Mouse (Mus musculus): ENCODE measurements at regions not wholly inside any gene's neighbourhood (a gene's known extent, or its start where the extent isn't known, plus 50 kb on each side); places are given as distances from the start of the nearest gene placed in this dataset.

- in situ Hi-C loops (cut with MboI; ENCODE audit: low pct_ligation_motif_present, low pct_unique_long_range_greater_than_20kb, low sequenced_read_pairs) (no loop called here), dilution Hi-C loops (cut with MboI; ENCODE audit: extremely low pct_ligation_motif_present, extremely low pct_unique_long_range_greater_than_20kb, low sequenced_read_pairs) (no loop called here)
- TF ChIP-seq TBP (conservative IDR thresholded peaks at IDR 0.05; ENCODE audit: low read depth, low read length) (no peak), ETS1 (conservative IDR thresholded peaks at IDR 0.05; ENCODE audit: low read depth, low read length) (no peak), UBTF (IDR thresholded peaks at IDR 0.05; ENCODE audit: low read depth, low read length) (no peak), NELFE (IDR thresholded peaks at IDR 0.05; ENCODE audit: low read depth, low read length) (no peak), GABPA (IDR thresholded peaks at IDR 0.05; ENCODE audit: insufficient replicate concordance, low read depth, low read length) (no peak), ELF1 (IDR thresholded peaks at IDR 0.05; ENCODE audit: low read depth, low read length) (no peak), MXI1 (IDR thresholded peaks at IDR 0.05; ENCODE audit: low read depth, low read length) (no peak), POLR2AphosphoS2 (IDR thresholded peaks at IDR 0.05; ENCODE audit: low read depth, low read length) (no peak), EP300 (IDR thresholded peaks at IDR 0.05; ENCODE audit: low read length) (no peak), MYC (IDR thresholded peaks at IDR 0.05; ENCODE audit: low read depth, low read length) (no peak), BHLHE40 (IDR thresholded peaks at IDR 0.05; ENCODE audit: low read depth, low read length) (no peak), CHD1 (IDR thresholded peaks at IDR 0.05; ENCODE audit: low read depth, low read length) (no peak), USF1 (IDR thresholded peaks at IDR 0.05; ENCODE audit: low read depth, low read length) (no peak), HCFC1 (IDR thresholded peaks at IDR 0.05; ENCODE audit: low read depth, low read length) (no peak), USF2 (conservative IDR thresholded peaks at IDR 0.05; ENCODE audit: low read depth, low read length) (no peak), RAD21 (IDR thresholded peaks at IDR 0.05; ENCODE audit: low read depth, low read length) (no peak)
- H3K9ac ChIP-seq (ENCODE audit: insufficient read depth, low read depth): no peak overlapping the region
- H3K27ac ChIP-seq (ENCODE audit: insufficient read depth, low read depth): no peak overlapping the region
- no peaks in the 10 kb centered on the region for H3K27me3 ChIP-seq (replicated peaks)
- no peak overlapping the region for H3K4me3 ChIP-seq (replicated peaks in 1 of 3; ENCODE audit: low read depth in 2 of 3, low read length in 2 of 3, poor library complexity in 1 of 3)
- H3K4me1 ChIP-seq (ENCODE audit: control insufficient read depth in 1 of 2, insufficient read depth in 2 of 2): peaks cover 0 to 13% of the 10 kb centered on the region in 2 experiments; a peak in 2 of 4 replicates
- no peak overlapping the region for H3K4me2 ChIP-seq (ENCODE audit: insufficient read depth, low read depth, poor library complexity, severe bottlenecking)
- H3K9me3 ChIP-seq (replicated peaks; ENCODE audit: low read length): no peaks in the 10 kb centered on the region
- H3K36me3 ChIP-seq (replicated peaks in 1 of 2; ENCODE audit: control insufficient read depth in 1 of 2, insufficient read depth in 1 of 2, low read length in 1 of 2): no peaks in the 10 kb centered on the region
- no peaks in the 10 kb centered on the region for H3K79me2 ChIP-seq (replicated peaks; ENCODE audit: control insufficient read depth, extremely low read depth, insufficient read depth, poor library complexity, severe bottlenecking)
- no peak for DNase-seq (ENCODE audit: extremely low read depth)
These were observed 260.3 kb upstream of the Rag2 start for GRCm38 (mm10) chr2:101364256-101364655.

GRCm38 (mm10) chr2:101368278-101368677 is 256.2 kb upstream of the Rag2 start:
- H3K27ac ChIP-seq (ENCODE audit: insufficient read depth, low read depth): no peak overlapping the region
- no peak overlapping the region for H3K4me2 ChIP-seq (ENCODE audit: insufficient read depth, low read depth, poor library complexity, severe bottlenecking)
- H3K4me3 ChIP-seq (replicated peaks in 1 of 3; ENCODE audit: low read depth in 2 of 3, low read length in 2 of 3, poor library complexity in 1 of 3): no peak overlapping the region
- no peaks in the 10 kb centered on the region for H3K36me3 ChIP-seq (replicated peaks in 1 of 2; ENCODE audit: control insufficient read depth in 1 of 2, insufficient read depth in 1 of 2, low read length in 1 of 2)
- dilution Hi-C loops (cut with MboI; ENCODE audit: extremely low pct_ligation_motif_present, extremely low pct_unique_long_range_greater_than_20kb, low sequenced_read_pairs) (no loop called here), in situ Hi-C loops (cut with MboI; ENCODE audit: low pct_ligation_motif_present, low pct_unique_long_range_greater_than_20kb, low sequenced_read_pairs) (no loop called here)
- H3K27me3 ChIP-seq (replicated peaks): no peaks in the 10 kb centered on the region
- H3K79me2 ChIP-seq (replicated peaks; ENCODE audit: control insufficient read depth, extremely low read depth, insufficient read depth, poor library complexity, severe bottlenecking): no peaks in the 10 kb centered on the region
- no peaks in the 10 kb centered on the region for H3K9me3 ChIP-seq (replicated peaks; ENCODE audit: low read length)
- no peak for DNase-seq (ENCODE audit: extremely low read depth)
- TF ChIP-seq RCOR1 (conservative IDR thresholded peaks at IDR 0.05; ENCODE audit: low read depth, low read length): no peak
- no peak for TF ChIP-seq EP300 (IDR thresholded peaks at IDR 0.05; ENCODE audit: low read length)
- TF ChIP-seq MXI1 (IDR thresholded peaks at IDR 0.05; ENCODE audit: low read depth, low read length): no peak
- no peak for TF ChIP-seq JUN (IDR thresholded peaks at IDR 0.05; ENCODE audit: insufficient read depth, low read depth, low read length)
- H3K9ac ChIP-seq (ENCODE audit: insufficient read depth, low read depth): no peak overlapping the region
- peaks cover 0 to 5% of the 10 kb centered on the region in 2 experiments; a peak in 1 of 4 replicates for H3K4me1 ChIP-seq (ENCODE audit: control insufficient read depth in 1 of 2, insufficient read depth in 2 of 2)

Data from CH12.LX (cell line).